Mouse (Mus musculus): ENCODE measurements around the gene Chsy1. TPM values are rescaled to one million over a fixed set of nuclear protein-coding genes. Genes with fewer than 3 reads are reported as not detected.

Chsy1 gene
- total RNA-seq, 4 experiments from 2014 or later, result 11.3 to 14.5 (median 11.5) TPM

DNA sequence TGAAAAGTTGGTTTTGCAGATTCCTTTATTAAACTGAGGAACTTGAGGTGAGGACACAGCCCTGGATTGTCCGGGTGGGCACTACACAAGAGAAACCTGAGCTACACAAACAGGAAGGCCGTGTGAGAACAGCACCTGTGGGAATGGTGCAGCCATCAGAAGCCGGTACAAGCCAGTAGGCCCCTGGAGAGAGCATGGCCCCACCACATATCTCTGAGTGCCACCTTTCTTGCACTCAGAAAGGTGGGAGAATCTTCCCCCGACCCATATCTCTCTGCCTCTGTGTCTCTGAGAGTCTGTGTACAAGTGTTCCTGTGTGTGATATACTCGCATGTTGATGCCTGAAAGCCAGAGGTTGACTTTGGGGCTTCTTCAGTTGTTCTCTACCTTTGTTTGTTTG is 29.6 kb downstream of the Chsy1 start:
- DNase-seq (ENCODE audit: low spot score), result no peak

DNA sequence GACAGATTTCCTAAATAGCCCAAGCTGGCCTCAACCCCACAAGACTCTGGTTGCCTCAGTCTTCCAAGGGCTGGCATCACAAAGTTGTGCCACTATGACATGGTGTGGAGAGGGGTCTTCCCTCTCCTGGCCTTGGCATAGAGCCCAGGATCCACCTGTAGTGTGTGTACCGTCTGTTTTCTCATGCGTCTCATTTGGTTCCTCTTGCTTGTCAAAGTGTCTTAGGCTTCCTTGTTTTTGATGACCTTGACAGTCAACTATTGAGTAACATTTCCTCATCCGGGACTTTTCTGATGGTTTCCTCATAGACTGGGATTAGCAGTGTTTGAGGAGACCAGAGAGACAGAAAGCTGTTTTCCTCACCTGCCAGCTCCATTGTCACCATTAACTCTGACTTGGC is 30.8 kb downstream of the Chsy1 start:
- no peak for DNase-seq (ENCODE audit: low spot score)

DNA sequence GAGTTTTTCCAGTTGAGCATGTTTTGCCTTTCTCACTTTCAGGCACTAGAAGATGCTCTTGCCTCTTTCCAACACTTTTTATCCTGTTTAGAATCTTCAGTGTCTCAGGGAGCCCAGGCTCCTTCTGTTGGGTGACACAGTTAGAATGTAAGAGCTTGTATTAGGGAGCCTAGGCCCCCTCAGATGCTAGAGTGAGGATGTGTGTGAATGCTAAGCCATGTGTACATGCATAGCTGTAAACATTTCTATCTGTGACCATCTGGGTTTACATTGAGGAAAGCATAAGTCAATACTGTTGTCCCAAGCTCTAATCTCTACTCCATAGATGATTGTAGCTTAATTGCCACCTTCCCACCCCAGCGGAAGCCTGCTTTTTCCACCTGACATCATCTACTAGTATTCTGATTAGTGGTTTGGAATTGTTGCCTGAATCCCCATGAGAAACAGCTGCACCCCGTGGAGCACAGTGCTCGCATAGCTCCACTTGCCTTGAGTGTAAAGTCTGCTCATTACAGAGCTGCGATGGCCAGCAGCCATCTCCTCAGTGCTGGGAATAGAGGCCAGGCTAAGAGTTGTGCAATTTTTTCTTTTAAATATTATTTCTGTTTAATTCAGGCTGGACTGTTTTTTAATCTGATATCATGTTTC is 31.7 kb downstream of the Chsy1 start:
- DNase-seq (ENCODE audit: low spot score), result no peak

DNA sequence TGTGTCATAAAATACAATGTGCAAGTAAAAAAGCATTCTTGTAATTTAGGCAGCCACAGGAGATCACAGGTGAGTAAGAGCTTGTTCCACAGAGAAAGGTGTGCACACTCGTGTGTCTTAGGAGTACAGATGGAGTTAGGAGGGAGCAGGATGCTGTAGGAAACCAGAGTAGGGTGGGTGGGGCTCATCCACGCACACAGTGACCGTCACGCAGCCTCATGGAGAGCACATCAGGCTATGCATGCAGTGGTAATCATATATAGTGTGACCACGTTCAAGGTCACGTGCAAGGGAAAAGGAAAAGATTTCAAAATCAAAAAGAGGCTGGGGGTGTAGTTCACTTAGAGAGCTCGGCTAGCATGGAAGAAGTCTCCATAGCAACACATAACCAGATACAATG is 33.2 kb downstream of the Chsy1 start:
- no peak for DNase-seq (ENCODE audit: low spot score)

DNA sequence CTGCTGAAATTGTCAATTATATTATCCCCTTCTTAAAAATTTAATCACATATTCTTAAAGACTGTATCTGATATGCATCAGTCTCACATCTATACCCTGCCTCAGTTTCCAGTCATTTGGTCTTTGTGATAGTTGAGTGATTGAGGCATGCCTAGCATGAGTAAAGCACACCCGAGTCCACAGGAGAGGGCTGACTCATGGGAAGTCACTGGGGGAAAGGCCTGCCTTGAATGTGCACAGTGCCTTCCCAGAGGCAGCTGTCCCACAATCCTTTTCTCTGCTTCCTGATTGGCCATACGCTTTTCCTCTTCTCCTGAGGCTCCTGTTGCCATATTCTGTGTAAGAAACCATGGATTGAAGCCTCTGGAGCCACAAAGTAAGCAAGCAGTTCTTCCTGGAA is 35.2 kb downstream of the Chsy1 start:
- no peak for DNase-seq (ENCODE audit: low spot score)

DNA sequence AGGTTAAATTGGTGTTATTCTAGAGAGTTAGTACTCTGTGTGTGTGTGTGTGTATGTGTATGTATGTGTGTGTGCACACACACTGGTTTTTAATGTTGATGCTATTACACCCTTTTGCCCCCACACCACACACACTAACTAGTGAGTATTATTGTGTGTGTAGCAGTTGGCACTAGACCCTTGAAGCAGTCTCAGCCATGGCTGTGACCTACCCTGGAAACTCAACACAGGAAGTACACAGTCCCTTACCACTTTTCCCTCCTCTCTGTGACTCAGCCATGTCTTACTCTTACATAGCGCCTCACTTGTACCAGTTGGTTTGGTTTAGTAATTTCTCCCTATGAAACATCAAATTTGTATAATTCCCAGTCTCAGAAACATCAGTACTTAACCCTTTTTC is 37.8 kb downstream of the Chsy1 start:
- no peak for DNase-seq (ENCODE audit: low spot score)

DNA sequence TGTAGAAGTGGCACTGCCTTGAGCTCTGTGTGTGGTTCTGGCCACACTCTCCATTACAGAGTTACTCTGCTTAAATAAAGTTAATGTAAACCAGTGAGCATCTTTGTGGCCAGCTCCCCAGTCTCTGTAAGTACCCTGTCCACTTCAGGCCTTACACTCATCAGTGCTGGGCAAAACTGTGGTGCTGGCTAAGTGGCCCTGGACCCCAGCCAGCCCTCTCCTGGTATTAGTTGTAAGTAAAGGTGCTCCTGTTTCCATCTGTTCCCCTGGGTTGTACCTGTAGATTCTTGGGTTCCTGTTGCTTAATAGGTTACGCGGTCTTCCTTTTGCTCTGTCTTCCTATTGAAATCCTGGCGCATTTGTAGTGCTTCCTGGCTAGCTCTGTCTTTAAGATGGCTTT is 38.5 kb downstream of the Chsy1 start:
- no peak for DNase-seq (ENCODE audit: low spot score)

DNA sequence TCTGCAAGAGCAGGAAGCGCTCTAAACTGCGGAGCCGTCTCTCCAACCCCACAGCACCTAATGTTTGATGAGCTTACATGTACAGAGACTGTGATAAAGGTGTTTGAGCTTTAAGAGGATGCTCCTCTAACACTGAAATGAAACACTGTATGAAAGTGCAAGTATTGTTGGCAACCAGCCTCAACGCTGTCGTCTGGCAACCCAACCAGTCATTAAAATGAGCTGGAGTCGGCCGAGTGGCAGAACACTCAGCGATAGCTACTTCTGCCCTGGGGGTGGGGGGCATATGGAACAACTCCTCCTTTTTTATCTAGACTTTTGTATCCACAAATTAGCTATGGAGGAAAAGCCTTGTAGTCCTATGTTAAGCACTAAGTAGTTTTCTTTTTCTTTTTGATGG is 40.2 kb downstream of the Chsy1 start:
- DNase-seq (ENCODE audit: low spot score), result no peak

DNA sequence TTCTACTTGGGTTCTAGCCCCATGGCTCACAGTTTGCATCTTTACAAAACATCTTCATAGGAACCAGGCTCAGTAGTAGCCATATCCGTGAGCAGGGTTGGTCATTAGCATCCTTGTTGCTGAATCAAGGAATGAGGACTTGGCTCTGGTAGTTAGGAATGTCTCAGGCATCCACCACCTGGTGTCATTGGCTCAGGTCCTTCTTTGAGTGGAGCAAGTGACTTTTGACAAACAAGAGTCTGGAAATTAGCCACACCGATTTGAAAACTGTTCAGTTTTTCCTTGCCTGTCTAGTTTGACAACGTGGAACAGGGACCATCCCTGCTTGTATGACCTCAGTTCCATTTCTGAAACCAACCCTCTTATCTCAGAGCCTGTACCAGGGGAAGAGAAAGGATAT is 41.1 kb downstream of the Chsy1 start:
- no peak for DNase-seq (ENCODE audit: low spot score)

DNA sequence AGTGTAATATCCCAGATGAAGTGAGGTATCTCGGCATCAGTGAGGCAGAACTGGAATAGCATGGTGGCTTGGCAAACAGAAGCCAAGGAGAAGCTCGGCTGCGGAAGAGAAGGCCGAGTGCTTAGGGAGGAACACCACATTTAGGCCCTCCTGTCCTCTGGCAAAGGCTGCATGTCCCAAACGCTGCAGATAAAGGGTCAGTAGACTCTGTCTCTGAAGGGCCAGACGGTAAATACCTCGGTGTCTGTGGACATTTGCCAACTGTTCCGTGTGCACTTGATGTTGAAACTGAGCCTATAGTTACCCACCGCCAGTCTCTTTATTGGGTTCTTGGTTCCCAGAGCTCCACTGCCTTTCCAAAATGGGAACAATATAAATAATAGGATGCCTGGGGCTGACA is 48.1 kb downstream of the Chsy1 start:
- DNase-seq (ENCODE audit: low spot score), result peak; percentile 47

DNA sequence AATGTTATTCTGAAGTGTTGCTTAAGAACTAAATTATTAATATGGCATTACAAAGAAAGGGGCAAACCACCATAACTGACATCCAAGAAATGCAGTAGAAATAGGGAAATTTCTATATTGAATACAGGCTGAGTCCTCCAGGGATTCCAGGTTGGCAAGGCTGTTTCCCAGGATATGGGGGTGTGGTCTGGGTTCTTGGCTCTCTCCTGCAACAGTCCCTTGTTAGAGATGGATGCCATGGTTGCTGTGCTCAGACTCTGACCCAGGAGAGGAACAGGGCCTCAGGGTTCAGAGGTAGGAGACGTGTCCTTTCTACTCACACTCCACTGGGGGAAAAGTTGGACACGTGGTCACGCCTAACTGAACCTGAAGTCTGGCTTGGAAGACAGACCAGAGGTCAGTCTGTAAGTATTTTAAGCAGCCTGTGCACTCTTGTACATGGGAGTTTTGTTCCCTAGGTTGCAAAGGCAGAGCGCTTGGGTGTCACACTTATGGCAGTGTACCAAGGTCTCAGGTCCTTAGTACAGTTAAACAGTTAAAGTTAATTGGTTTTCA is 48.6 kb downstream of the Chsy1 start:
- DNase-seq (ENCODE audit: low spot score), result no peak

DNA sequence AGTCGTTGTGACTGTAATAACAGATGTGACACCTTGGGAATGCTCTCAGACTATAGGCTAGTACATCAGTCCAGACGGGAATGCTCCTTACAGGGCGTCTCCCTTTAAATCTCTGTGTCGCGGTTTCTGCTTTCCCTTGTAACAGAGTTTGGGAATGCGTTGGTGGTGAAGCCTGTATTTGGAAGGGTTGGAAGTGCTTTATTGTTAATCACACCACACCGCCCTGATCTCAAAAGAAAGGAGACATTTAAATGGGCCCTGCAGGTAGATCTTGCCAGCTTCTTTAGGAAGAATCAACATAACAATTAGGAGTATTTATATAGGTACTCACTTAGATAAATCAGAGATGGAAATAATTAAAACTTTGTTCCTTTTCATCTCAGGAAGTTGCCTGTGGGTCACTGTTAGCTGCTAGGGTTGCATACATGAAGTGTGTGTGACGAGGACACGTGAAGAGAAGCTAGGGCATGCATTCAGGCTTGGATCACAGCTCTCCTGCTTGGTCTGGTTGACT is 49.4 kb downstream of the Chsy1 start:
- no peak for DNase-seq (ENCODE audit: low spot score)

DNA sequence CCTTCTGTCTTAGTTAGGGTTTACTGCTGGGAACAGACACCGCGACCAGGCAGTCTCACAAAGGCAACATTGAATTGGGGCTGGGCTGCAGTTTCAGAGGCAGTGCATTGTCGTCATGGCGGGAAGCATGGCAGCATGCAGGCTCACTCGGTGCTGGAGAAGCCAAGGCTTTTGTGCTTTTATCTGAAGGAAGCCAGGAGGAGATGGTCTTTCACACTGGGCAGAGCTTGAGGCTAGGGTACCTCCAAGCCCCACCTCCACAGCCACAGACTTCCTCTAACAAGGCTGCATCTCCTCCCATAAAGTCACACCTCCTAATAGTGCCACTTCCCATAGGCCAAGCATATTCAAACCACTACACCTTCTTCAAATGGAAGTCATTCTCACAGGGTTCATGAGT is 50.6 kb downstream of the Chsy1 start:
- DNase-seq (ENCODE audit: low spot score), result no peak

DNA sequence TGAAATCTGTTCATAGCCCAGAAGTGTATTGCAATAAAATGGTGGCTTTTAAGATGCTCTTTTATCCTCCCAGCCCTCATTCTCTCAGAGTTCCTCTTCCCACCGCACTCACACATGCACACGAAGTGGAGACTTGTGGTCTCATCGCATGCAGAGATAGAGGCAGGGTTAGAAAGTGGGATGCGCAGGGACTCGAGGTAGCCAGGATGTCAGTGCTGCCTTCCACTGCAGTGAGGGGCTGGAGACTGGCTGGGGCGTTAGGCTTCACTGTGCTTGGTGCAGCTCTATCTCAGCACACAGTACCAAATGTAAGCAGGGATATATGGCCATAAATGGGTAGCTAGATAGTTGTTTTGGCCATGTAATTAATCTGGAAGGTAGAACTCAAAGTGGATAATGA is 52.5 kb downstream of the Chsy1 start:
- no peak for DNase-seq (ENCODE audit: low spot score)

DNA sequence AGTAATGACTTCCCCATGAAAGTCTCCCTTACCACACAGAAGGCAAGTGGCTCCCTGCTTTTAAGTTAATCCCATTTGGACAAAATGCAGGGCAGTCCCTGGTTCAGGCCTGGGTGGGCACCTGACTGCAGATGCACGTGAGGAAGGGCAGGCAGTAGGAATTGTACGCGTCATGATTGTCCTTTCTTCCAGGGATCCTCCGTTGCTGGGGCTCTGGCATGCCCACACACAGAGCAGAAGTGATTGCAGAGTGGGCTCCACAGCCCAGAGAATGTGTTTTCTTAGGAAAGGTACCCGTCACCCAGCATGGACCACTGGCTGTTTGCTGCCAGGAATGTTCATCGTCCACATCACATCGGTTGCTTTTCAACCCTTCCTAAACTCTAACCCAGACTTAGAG is 53.2 kb downstream of the Chsy1 start:
- DNase-seq (ENCODE audit: low spot score), result no peak

DNA sequence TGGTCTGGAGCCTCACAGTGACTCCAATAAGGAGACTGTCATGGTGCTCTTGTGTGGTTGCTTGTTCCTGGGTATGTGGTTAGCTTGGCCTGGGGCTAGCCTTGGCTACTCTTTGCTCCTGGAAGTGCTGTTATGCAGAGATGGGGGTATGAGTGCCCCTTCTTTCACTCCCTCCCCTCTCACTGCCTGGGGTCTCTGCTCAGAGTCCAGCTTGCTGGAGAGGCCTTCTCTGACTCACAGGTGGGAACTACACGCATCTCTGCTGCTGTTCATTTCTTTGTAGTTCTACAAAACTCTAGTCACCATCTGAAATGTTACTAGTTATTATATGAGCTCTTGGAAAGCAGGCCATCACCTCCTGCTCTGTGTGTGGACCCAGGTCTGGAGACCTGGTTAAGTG is 53.7 kb downstream of the Chsy1 start:
- DNase-seq (ENCODE audit: low spot score), result no peak

DNA sequence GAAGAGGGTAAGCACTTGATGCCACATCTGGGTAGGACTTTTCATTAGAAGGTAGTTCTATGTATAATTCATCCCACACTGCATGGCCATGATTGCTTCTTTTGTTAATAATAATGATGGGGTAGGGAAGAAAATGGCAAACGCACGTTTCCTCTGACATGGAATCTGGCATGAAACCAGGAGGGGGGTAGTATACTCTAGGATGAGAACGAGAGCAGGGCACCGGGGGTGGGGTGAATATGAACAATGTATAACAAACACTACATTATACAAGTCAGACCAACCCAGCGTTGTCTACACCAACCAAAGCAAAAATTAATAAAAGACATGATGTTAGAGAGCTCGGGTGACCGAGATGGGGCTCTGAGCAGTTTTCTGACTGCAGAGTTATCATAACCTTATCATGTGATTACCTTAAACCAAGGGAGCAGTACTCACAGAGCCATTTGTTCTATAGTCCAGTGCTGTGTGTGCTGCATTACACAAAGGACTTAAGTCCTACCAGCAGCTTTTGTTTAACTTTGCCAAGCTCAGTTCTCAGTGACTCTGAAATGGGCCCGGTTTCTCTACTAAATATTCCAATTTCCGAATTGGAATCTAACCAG is 55.2 kb downstream of the Chsy1 start:
- no peak for DNase-seq (ENCODE audit: low spot score)

DNA sequence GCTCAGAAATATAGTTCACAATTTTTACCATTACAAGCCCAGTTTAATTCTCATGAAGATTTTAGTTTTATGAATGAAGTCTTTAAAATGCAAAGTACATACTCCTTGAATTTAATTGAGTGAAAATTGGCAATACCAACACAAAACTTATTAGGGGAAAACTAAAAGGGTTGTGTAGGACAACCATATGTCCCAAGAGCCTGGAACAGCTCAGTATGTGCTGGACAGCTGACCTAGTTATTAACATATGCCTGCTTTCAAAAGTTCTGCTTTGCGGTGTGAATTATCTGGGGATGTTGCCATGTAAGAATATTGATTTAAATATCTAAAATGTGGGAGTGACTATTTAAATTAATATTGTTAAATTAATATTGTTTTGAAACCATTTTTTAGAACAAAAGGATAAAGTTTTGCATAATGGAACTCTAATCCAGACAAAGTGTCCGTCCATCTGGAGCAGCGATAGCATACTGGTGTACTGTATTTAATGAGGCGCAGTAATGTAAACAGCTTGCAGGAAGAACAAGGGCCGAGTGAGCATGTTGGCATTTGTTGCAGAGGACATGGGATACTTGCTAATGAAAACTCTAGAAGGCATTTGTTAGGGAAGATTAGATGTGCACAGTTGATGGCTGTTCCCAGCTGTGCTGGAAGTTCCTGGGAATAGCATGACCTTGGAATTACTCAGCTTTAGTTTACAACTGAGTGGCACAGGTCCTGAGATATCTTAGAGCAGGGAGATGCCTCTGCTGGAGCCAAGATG is 55.9 kb downstream of the Chsy1 start:
- DNase-seq (ENCODE audit: low spot score), result no peak

DNA sequence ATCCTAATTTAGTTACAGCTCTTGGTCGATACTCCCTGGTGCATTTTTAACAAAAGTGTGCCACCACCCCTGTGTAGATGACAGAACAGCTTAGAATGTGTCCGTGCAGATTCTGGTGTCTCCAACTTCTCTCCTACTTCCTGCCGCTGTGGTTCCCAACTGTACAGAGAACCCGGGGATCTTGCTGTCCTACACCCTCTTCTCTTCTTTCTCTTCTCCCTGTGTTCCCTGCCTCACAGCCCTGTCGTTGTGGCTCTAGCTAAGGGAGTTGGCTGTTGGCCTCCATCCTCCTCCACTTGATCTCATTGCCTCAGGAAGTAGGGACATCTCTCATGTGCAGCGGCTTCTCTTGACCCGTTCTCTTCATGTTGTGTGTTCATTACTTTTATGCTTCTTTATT is 59.6 kb downstream of the Chsy1 start:
- DNase-seq (ENCODE audit: low spot score), result no peak

DNA sequence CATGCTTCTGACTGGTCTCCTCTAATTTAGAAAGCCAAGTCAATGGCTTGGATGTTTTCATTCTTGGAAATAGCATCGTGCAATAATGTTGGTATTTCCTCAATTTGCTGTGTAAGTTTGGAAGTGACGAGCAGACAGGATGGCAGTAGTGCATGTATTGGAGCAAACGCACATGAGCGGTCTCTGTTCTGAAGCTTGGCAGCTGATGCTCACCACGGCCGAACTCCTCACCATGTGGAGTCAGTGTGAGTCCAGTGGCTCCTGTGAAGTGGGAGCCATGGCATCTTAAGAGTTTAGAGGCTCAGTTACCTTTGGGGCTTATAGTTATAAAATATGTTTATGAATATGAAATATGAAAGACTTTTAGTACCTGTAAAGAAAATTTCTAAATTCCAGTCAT is 60.2 kb downstream of the Chsy1 start:
- no peak for DNase-seq (ENCODE audit: low spot score)

DNA sequence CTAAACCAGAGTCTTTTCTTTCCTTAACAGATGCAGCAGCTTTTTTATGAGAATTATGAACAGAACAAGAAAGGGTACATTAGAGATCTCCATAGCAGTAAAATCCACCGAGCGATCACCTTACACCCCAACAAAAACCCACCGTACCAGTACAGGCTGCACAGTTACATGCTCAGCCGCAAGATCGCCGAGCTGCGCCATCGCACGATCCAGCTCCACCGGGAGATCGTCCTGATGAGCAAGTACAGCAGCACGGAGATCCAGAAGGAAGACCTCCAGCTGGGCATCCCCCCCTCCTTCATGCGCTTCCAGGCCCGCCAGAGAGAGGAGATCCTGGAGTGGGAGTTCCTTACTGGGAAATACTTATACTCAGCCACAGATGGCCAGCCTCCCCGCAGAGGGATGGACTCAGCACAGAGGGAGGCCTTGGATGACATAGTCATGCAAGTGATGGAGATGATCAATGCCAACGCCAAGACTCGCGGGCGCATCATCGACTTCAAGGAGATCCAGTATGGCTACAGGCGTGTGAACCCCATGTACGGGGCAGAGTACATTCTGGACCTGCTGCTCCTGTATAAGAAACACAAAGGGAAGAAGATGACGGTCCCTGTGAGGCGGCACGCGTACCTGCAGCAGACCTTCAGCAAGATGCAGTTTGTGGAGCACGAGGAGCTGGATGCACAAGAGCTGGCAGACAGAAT is 61.6 kb downstream of the Chsy1 start:
- DNase-seq (ENCODE audit: low spot score), result no peak

DNA sequence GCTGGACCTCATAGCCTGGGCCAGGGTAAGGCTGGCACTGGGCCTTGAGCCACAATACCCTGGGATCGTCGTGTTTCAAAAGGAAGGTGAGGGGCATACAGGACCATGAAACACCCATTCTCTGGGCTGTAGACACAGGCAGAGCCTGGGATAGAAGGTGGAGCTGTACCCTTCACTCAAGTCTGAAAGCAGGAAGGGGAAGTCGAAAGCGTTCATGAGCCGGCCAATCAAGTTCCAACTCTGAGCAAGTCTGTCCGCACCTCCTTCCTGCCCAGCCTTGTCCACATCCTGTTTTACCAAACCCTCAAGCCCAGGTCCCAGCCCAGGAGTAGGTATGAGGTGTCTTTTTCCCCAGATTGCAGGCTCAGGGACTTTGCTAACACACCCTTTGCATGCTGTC is 66.4 kb downstream of the Chsy1 start:
- no peak for DNase-seq (ENCODE audit: low spot score)
